Mouse (Mus musculus): ENCODE data around the gene Ap3m1.
A peak's percentile ranks its signal among the peaks of the same experiment; 100 is the strongest.

Ap3m1 gene

GRCm38 (mm10) chr14:20999617-21000016 lies 52.7 kb downstream of the Ap3m1 start:
- no peaks in the 10 kb centered on the region for H3K36me3 ChIP-seq (ENCODE audit: control insufficient read depth, insufficient read depth, low read length, poor library complexity, severe bottlenecking)
- no peak for DNase-seq (ENCODE audit: low read depth, low spot score)
- no peaks in the 10 kb centered on the region for H3K27me3 ChIP-seq (ENCODE audit: control insufficient read depth, insufficient read depth, low read length, poor library complexity, severe bottlenecking)

DNA sequence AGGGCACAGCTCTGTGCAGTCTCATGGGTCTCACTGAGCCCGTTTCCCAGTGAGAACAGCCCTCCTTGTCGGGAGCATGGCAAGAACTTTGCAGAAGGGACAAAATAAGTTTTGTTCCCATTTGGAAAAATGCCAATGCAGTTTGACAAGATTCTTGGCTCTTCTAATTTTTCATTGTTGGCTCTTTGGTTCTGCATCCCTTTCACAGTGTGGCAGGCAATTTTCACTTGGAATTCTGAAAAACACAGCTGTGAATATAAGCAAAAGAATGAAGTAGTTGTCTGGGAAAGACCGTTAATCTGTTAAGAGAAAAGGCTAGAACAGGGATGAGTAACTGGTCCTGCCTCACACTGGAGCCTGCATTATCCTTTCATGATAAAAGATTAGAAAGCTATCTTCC lies 54.8 kb downstream of the Ap3m1 start:
- no peaks in the 10 kb centered on the region for H3K36me3 ChIP-seq (ENCODE audit: control insufficient read depth, insufficient read depth, low read length, poor library complexity, severe bottlenecking)
- DNase-seq (ENCODE audit: low read depth, low spot score) = no peak
- H3K27me3 ChIP-seq (ENCODE audit: control insufficient read depth, insufficient read depth, low read length, poor library complexity, severe bottlenecking) = no peaks in the 10 kb centered on the region

GRCm38 (mm10) chr14:20996361-20996760 lies 55.9 kb downstream of the Ap3m1 start:
- Histone ChIP-seq H3K27me3 (ENCODE audit: control insufficient read depth, insufficient read depth, low read length, poor library complexity, severe bottlenecking) (no peaks in the 10 kb centered on the region), H3K36me3 (ENCODE audit: control insufficient read depth, insufficient read depth, low read length, poor library complexity, severe bottlenecking) (no peaks in the 10 kb centered on the region)
- DNase-seq (ENCODE audit: low read depth, low spot score) = no peak

GRCm38 (mm10) chr14:20995497-20995896 lies 56.8 kb downstream of the Ap3m1 start:
- no peaks in the 10 kb centered on the region for H3K27me3 ChIP-seq (ENCODE audit: control insufficient read depth, insufficient read depth, low read length, poor library complexity, severe bottlenecking)
- no peak for DNase-seq (ENCODE audit: low read depth, low spot score)

GRCm38 (mm10) chr14:20994475-20994874 lies 57.8 kb downstream of the Ap3m1 start:
- Histone ChIP-seq H3K27me3 (ENCODE audit: control insufficient read depth, insufficient read depth, low read length, poor library complexity, severe bottlenecking) (no peaks in the 10 kb centered on the region), H3K36me3 (ENCODE audit: control insufficient read depth, insufficient read depth, low read length, poor library complexity, severe bottlenecking) (no peaks in the 10 kb centered on the region)
- DNase-seq (ENCODE audit: low read depth, low spot score) = no peak

More at GRCm38 (mm10) chr14:20995497-20995896, 56.8 kb downstream of the Ap3m1 start:
- H3K36me3 ChIP-seq (ENCODE audit: control insufficient read depth, insufficient read depth, low read length, poor library complexity, severe bottlenecking) = no peaks in the 10 kb centered on the region

- DNase-seq (ENCODE audit: low read depth, low spot score) = peak; percentile 63
- Histone ChIP-seq H3K36me3 (ENCODE audit: control insufficient read depth, insufficient read depth, low read length, poor library complexity, severe bottlenecking) (no peaks in the 10 kb centered on the region), H3K27me3 (ENCODE audit: control insufficient read depth, insufficient read depth, low read length, poor library complexity, severe bottlenecking) (no peaks in the 10 kb centered on the region)
These were observed 59.1 kb downstream of the Ap3m1 start for GRCm38 (mm10) chr14:20993067-20993691.

DNA sequence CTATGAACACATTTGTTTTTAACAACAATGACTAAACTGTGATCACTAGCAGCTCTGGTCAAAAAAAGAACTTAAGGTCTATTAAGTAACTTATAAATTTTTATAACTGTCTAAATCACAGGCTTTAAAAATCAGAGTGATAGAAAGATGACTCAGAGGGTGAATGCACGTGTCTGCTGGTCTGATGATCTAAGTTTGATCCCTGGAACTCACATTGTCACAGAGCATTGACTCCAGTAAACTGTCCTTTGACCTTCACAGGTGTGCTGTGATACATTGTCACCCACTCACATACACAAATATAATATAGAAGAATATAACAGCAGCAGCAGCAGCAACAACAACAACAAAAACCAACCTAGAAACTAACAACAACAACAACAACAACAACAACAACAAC lies 60.8 kb downstream of the Ap3m1 start:
- no peaks in the 10 kb centered on the region for H3K27me3 ChIP-seq (ENCODE audit: control insufficient read depth, insufficient read depth, low read length, poor library complexity, severe bottlenecking)
- H3K36me3 ChIP-seq (ENCODE audit: control insufficient read depth, insufficient read depth, low read length, poor library complexity, severe bottlenecking) = no peaks in the 10 kb centered on the region
- DNase-seq (ENCODE audit: low read depth, low spot score) = no peak

DNA sequence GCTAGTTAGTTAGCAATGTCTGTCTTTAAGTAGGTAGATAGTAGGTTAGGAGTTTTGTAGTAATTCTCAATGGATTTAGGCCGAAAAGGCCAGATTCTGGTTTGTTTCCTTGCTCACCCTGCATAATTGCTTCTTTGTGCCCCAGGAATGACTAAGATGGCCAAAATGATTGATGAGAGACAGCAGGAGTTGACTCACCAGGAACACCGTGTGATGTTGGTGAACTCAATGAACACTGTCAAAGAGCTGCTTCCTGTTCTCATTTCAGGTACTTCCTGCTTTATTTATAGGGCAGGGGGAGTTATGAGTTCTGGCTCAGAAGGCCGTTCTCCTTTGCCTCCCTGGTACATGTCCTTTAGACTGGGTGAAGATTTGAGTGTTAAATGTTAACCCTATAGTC lies 66.8 kb downstream of the Ap3m1 start:
- Histone ChIP-seq H3K27me3 (ENCODE audit: control insufficient read depth, insufficient read depth, low read length, poor library complexity, severe bottlenecking) (no peaks in the 10 kb centered on the region), H3K36me3 (ENCODE audit: control insufficient read depth, insufficient read depth, low read length, poor library complexity, severe bottlenecking) (no peaks in the 10 kb centered on the region)
- DNase-seq (ENCODE audit: low read depth, low spot score) = peak; percentile 24

DNA sequence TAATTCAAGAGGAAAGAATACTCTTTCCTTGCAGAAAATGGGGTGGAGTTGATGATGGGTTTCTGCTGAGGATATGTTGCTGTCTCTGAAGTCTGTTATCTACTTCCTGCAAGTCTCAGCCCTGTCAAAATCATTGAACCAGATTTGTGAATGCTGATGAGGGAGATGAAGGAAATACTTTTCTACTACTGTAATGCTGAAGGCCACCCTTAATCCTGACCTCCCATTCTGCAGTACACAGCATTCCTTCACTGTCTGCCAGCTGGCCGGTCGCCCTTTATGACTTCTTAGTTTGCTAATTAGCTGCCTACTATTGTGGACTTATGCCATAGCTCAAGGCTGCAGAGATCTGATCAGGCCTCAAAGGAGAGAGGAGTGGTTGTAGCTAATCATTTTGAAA lies 68.5 kb downstream of the Ap3m1 start:
- Histone ChIP-seq H3K27me3 (ENCODE audit: control insufficient read depth, insufficient read depth, low read length, poor library complexity, severe bottlenecking) (no peaks in the 10 kb centered on the region), H3K36me3 (ENCODE audit: control insufficient read depth, insufficient read depth, low read length, poor library complexity, severe bottlenecking) (no peaks in the 10 kb centered on the region)
- no peak for DNase-seq (ENCODE audit: low read depth, low spot score)
